Mouse (Mus musculus) forelimb bud, embryonic 11.5 days (tissue): ENCODE measurements around the gene Camk2n1.

Source experiments
- DNase-seq: peaks from one replicate; pipeline ENCODE4 v3.0.0-alpha.2; 2012; ENCODE audit warnings: low read depth, low spot score

The Camk2n1 gene

GRCm38 (mm10) chr4:138447827-138448602, 6.1 kb upstream of the Camk2n1 start:
- DNase-seq = no peak

DNA sequence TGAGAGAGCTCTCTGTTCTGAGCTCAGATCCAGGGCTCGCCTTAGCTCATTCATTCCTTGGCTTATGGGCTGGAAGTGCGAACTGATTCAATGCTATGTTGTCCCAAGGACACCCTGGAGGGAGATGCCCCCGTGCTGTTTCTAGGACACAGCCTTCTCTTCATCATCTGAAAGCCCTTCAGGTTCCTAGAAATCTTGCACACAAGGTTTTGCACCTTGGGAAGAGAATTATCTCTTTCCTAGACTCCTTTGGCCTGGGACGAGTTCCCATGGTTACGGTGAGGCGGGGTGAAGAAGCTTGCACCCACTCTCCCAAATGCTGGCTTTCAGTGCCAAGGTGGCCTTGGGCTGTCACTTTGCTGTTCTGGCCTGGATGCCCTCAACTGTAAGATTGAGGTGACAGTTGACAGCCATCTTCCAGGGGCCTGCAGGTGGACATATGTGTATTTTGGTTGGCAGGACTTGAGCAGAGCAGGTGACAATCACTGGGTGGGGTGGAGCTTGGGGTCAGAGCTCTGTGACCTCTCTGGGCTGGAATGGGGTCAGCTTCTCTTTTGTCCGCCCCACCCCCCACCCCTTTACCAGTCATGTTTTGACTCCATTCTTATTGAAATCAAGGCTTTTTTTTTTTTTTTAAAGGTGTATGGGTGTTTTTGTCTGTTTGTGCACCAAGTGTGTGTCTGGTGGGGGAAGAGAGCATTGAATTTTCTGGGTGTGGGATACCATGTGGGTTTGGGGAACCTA, 5.1 kb upstream of the Camk2n1 start:
- no peak for DNase-seq

DNA sequence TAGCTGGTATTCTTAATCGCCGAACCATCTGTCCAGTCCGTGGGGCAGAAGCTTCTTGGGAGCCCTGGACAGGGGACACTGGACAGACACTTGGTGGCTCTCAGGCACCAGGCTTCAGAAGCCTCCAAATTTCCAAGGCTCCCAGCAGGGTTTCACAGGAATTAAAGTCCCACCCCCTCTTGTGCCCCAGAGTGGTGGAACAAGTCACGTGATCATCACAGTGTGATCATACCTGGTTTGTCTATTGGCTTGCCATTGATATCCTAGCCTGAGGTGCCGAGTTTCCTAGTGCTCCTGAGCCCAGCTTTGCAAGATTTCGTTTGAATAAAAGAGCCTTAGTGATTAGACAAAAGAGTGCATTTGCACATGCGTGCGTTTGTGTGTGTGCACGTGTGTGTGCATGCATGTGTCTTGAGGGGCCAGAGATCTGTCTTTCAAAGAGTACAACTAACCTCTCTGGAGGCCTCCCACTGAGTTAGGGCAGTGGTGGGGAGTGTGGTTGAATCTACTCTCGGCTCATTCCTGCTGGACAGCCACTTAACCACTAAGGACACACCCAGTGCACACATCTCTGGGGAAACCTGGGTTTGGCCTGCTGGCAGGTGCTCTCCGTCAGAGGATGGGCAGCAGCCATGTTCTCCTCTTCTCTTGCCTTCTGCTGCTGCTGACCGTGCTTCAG, 4.3 kb upstream of the Camk2n1 start:
- DNase-seq = no peak

DNA sequence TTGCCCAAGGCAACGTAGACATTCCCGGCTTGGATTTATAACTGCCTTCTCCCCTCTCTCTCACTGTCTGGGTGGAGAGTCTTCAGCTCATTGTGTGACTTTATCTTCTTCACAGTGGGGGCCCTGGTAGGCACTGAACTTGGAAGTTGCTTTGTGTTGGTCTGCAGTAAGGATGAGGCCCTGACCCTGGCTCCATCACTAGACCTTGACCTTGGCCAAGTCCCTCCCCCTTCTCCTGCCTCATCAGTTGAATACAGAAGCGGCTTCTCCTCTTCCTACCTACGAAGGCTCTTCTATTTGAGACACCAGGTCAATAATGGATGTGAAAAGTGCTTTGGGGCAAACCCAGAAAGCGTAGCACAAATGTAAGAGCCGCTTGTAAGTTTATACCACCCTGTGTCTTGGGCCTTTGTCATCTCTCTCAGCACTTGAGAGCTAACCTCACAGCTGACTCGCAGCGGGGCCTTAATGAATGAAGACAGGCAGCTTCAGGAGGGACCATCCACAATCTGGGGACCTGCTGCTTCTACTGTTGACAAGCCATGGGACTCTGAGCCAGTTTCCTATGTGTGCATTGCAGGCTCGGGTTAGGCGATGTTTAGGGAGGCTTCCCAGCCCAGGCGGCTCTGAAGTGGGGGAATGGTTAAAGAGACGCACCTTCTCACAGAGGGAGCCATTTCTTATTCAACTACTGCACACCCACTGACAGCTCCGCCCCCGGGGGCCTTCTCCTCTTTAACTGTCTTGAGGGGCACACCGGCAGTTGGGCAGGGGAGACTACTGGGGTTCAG, 1.6 kb upstream of the Camk2n1 start:
- DNase-seq = no peak

GRCm38 (mm10) chr4:138453097-138453752, 889 bp upstream of the Camk2n1 start:
- DNase-seq = peak; percentile 63

DNA sequence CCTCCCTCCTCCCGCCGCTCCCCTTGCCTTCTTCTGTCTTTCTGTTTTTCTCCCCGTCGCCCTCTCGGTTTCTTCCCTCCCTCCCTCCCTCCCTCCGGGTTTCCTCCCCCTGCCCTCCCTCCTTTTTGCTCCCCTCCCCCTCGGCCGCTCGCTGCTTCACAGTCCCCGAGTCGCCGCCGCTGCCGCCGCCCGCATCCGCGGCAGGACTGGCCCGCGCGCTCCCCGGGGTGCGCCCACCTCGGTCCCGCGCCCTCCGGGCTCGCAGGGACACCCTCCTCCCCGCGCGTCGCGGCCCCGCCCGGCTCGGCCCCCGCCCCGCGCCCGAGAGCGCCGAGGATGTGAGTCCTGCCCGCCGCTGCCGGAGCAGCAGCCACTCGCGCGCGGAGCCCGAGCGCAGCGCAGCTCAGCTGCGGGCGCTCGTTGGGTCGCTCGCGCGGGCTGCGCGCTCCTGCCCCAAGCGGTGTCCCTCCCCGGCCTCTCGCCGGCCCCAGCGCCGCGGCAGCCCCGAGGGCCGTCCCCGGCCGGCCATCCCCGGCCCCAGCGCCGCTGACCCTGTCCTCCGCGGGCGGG, 542 bp downstream of the Camk2n1 start:
- DNase-seq = peak; percentile 44

GRCm38 (mm10) chr4:138455141-138455955, 1.2 kb downstream of the Camk2n1 start:
- no peak for DNase-seq

DNA sequence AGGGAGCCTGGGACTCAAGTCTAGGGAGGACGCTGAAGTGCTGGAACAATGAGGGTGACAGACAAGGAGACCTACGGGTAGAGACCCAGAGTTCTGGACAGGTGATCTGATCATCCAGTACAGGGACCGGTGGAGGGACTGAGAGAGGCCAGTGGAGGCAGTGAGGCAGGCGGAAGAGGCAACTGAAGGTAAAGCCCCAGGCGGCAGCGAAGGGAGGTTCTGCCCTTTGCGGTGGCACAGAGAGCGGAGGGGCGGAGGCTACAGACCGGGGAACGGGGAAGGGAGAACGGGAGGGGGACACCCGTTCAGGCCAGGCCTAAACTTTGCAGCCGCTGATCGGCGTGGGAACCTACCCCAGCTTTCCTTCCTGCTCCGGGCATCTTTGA, 1.8 kb downstream of the Camk2n1 start:
- DNase-seq = no peak

DNA sequence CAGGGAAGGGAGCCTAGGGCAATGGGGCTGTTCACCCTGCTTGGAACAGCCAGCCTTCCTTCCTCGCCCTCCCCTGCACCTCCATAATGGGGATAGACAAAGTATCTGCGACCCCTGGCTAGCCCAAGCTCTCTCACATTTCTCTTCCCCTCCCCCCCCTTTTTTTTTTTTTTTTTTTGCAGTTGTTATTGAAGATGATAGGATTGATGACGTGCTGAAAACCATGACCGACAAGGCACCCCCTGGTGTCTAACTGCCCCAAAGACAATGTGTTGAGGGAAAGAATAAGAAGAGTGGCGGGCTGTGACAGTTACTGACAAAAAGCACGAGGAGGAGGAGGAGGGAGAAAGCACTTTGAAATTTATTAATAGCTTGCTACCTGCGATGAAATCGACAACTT, 2.4 kb downstream of the Camk2n1 start:
- no peak for DNase-seq

DNA sequence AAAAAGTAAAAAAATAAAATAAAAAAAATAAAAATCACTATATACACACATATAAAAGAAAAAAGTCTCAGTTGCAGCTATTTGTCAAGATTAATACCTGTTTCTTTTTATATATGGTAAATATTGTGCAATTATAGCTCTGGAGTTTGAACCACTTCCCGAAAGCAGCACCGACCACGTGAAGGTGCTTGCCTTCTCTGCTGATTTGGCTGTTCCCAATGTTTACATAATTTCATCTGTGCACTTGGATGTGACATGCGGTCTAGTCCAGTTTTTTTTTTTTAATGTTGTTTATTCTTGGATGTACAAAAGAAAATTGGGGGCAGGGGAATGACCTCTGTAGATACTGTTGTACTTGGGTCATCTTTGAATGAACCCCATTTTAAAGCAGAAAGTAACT, 3.0 kb downstream of the Camk2n1 start:
- DNase-seq = no peak

- no peak for DNase-seq
Measured at GRCm38 (mm10) chr4:138458171-138458570, 4.1 kb downstream of the Camk2n1 start.

- DNase-seq = no peak
Measured at GRCm38 (mm10) chr4:138458735-138459440, 4.8 kb downstream of the Camk2n1 start.

DNA sequence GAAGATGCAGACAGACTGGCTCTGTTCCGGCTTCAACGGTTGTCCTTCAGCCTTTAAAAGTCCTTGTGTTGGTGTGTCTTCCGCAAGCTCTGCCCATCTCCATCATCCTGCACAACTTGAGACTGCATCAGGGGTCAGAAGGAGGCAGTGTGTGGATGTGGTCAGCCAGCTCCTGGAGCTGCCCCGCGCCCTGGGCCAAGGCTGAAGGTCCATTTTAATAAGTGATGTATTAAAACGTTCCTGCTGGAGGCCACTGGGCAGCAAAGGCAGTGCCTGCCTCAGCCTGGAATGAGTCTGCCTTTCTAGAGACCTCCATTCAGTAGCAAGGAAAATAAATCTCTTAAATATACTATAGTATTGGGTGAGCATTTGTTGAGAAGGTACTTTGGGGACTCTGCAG, 5.7 kb downstream of the Camk2n1 start:
- no peak for DNase-seq

- DNase-seq = no peak
Measured at GRCm38 (mm10) chr4:138460910-138461309, 6.8 kb downstream of the Camk2n1 start.

DNA sequence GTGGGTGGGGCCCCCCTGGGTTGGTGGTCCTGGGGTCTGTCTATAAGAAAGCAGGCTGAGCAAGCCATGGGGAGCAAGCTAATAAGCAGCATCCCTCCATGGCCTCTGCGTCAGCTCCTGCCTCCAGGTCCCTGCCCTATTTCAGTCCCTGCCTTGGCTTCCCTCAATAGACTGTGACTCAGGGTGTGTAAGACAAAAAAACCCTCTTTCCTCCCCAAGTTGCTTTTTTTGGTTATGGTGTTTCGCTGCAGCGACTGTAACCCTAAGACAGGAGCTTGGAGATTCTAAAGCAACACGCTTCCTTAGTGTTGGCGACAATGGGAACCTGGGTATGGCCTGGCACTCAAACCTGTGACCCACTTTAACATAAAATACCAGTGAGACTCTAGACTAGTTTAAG, 7.4 kb downstream of the Camk2n1 start:
- DNase-seq = no peak

DNA sequence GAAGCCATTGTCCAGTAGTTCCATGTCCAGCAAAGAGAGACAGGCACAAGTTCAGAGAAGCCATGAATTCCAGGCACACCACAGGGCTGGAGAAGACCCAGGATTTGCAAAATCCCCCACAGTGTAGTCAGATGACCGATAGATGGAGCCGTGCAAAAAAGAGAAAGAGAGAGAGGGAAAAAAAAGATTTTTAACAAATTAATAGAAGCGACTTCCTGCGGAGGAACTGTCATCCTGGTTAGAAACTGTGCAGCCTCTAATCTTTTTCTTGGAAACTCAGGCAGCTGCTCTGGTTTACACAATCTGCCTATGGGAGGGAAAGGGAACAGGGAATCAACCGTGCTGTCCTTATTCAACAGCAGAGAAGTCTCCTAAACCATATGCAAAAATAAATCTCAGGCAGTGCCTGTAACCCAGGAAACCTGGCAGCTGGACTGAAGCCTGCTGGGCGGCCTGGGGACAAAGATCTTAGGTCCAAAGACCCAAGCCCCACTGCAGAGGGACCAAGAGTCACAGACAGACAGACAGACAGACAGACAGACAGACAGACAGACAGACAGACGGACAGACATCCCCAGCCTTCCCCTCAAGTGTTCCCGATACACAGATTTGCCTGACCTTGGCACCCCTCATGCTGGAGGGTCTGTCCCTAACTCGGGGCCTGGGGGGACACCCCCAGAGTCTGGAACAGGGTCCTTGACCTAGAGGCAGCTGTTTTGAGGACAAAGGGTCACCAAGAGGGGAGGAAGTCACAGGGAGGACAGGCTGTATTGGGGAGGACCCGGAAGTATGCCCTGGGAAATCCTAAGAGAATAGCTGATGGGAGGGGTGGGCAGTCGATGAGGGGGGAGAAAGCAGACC, 9.1 kb downstream of the Camk2n1 start:
- DNase-seq = no peak

- no peak for DNase-seq
Measured at GRCm38 (mm10) chr4:138463832-138464487, 9.8 kb downstream of the Camk2n1 start.
